Mouse (Mus musculus) midbrain, postnatal 0 days (tissue): ENCODE results near the gene Setd4. TPM values are rescaled to one million over a fixed set of nuclear protein-coding genes. Genes with fewer than 3 reads are reported as not detected.

Experiments used
- ATAC-seq: fragments of 200-750 bp; cut with Nextera tagmentation; 2 replicates; pipeline ENCODE4 v1.8.0; 2017; ENCODE audit warnings: moderate number of reproducible peaks, mild to moderate bottlenecking, moderate TSS enrichment, moderate library complexity; ENCODE audit not compliant: low FRiP score
- DNase-seq: peaks from one replicate; pipeline ENCODE4 v3.0.0-alpha.2; 2015; ENCODE audit warnings: low spot score
- H3K27ac ChIP-seq: fragments of 300-500 bp; sonication (generic); 2 replicates; pipeline ENCODE4 v1.5.1; 2014; ENCODE audit warnings: low read depth, mild to moderate bottlenecking, low read length, mixed read lengths
- H3K27me3 ChIP-seq: fragments of 300-500 bp; sonication (generic); 2 replicates; pipeline ENCODE4 v1.6.1; 2014; ENCODE audit warnings: low read length, control low read depth, mixed read lengths; ENCODE audit not compliant: insufficient read depth
- H3K36me3 ChIP-seq: fragments of 300-500 bp; sonication (generic); 2 replicates; pipeline ENCODE4 v1.6.1; 2014; ENCODE audit warnings: low read length, control low read depth, mixed read lengths; ENCODE audit not compliant: insufficient read depth
- H3K4me1 ChIP-seq: fragments of 300-500 bp; sonication (generic); 2 replicates; pipeline ENCODE4 v1.6.1; 2014; ENCODE audit warnings: mild to moderate bottlenecking, control low read depth, antibody characterized with exemption, low read length, mixed read lengths; ENCODE audit not compliant: insufficient read depth
- H3K4me2 ChIP-seq: fragments of 300-500 bp; sonication (generic); 2 replicates; pipeline ENCODE4 v1.6.1; 2014; ENCODE audit warnings: low read depth, mild to moderate bottlenecking, low read length, mixed read lengths; ENCODE audit not compliant: poor library complexity, severe bottlenecking
- H3K4me3 ChIP-seq: fragments of 300-500 bp; sonication (generic); 2 replicates; pipeline ENCODE4 v1.5.1; 2014; ENCODE audit warnings: low read depth, mild to moderate bottlenecking, low read length, moderate library complexity
- H3K9ac ChIP-seq: fragments of 300-500 bp; sonication (generic); replicated peaks from 2 replicates; pipeline ENCODE4 v1.6.1; 2014; ENCODE audit warnings: mild to moderate bottlenecking, low read length, moderate library complexity, mixed read lengths; ENCODE audit not compliant: poor library complexity, severe bottlenecking
- H3K9me3 ChIP-seq: fragments of 300-500 bp; sonication (generic); 2 replicates; pipeline ENCODE4 v1.6.1; 2016; ENCODE audit warnings: low read length, control low read depth
- CTCF ChIP-seq: IDR thresholded peaks from 2 replicates; pipeline ENCODE4 v1.5.1; 2016; ENCODE audit warnings: antibody characterized with exemption, mild to moderate bottlenecking
- WGBS: fragments of 180-500 bp; shearing (Covaris S2); extraction: QIAGEN DNeasy Blood & Tissue Kit; methylation state at CpG from one replicate; pipeline ENCODE4 v1.1.7; 2014; 5-methylcytosine and 5-hydroxymethylcytosine counted together
- polyA plus RNA-seq: library from polyadenylated mRNA; unstranded; fragments of >200 nt; fragmentation: Nextera tagmentation; extraction: Ambion mirVana; gene quantifications from 2 replicates; pipeline ENCODE4 v1.2.1, GENCODE M21; 2015
- total RNA-seq: library from RNA; depleted of rRNA; stranded (reverse); fragments of >200 nt; gene quantifications from 2 replicates; pipeline ENCODE4 v1.2.3, GENCODE M21; 2014; rRNA removed

Setd4 gene
- total and polyA plus RNA-seq, 2 experiments from 2014 or later, result 14.9 to 20.3 TPM

DNA sequence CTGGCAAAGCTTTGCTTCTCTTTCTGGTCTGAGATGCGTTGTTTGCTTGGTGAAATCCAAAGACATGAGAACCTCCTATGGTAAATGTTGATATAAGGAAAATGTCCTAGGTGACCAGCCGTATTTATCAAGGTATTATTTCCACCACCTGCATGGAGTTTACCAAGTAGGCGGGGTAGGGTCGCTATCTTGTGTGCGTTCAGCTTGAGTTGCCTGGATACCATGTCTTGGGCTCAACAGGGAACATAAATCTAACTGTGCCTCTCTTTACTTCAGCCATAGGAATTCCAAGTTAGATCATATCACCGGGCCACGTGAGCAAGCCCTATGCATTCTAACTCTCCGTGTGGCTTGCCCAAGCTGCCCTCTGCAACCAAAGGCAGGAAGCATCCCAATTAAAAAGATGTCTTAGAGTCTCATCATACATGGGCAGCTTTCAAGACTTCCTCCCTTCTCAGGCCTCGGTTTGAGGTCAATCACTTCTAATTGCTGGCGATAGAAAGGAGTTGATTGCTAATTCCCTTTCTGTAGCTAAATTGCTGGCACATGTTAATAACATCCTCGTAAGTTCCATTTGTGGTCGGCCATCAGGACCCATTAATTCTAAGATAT, 57.4 kb downstream of the Setd4 start:
- ATAC-seq (no peak), DNase-seq (no peak)
- no peak overlapping the region for H3K4me2 ChIP-seq
- TF ChIP-seq CTCF, result no peak
- H3K4me1 ChIP-seq, result no peaks in the 10 kb centered on the region
- H3K27me3 ChIP-seq, result no peaks in the 10 kb centered on the region
- no peaks in the 10 kb centered on the region for H3K36me3 ChIP-seq
- WGBS, result 81% methylated on average over 12 of the region's 12 CpGs
- no peak overlapping the region for H3K27ac ChIP-seq
- H3K4me3 ChIP-seq, result no peak overlapping the region
- H3K9me3 ChIP-seq, result no peaks in the 10 kb centered on the region
- no peak overlapping the region for H3K9ac ChIP-seq

DNA sequence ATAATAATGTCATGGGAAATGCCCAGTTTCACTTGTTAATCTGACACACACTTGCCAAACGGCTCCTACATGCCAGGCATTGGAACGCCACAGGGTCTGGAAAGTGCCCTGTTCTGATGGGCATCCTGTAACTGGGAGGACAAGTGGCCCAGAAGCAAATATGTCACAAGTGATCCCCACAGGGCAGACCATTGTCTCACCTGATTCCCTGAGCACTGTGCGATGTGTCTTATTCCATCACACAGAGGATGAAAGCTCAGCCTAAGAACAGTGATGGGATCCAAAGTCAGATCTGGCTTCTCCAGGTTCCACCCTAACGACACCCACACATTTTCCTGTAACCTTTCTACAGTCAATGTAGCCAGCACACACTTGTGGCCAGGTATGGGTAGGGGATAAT, 58.9 kb downstream of the Setd4 start:
- H3K36me3 ChIP-seq, result no peaks in the 10 kb centered on the region
- no peak overlapping the region for H3K27ac ChIP-seq
- TF ChIP-seq CTCF, result no peak
- no peak overlapping the region for H3K4me3 ChIP-seq
- DNase-seq, result no peak
- WGBS, result 90% methylated on average over 4 of the region's 4 CpGs
- no peak overlapping the region for H3K9ac ChIP-seq
- H3K4me2 ChIP-seq, result no peak overlapping the region
- no peaks in the 10 kb centered on the region for H3K9me3 ChIP-seq
- H3K27me3 ChIP-seq, result no peaks in the 10 kb centered on the region
- ATAC-seq, result no peak
- H3K4me1 ChIP-seq, result no peaks in the 10 kb centered on the region

DNA sequence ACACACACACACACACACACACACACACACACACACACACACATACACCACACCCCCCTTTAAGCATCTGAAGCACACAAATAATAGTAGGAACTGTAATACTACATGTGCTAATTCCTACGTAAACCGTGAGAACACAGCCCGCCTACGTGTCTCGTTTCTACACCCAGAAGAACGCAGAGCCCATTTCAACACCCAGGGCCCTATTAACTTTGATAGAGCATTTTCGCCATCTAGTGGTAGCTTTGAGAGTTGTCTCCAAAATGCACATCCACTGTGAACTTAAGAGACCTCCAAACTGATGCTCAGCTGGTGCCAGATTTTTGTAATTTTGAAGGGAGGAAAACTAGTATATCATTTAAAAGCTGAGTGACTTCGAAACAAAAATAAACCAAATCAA, 60.2 kb downstream of the Setd4 start:
- no peak overlapping the region for H3K4me2 ChIP-seq
- peak; percentile 92 for TF ChIP-seq CTCF

DNA sequence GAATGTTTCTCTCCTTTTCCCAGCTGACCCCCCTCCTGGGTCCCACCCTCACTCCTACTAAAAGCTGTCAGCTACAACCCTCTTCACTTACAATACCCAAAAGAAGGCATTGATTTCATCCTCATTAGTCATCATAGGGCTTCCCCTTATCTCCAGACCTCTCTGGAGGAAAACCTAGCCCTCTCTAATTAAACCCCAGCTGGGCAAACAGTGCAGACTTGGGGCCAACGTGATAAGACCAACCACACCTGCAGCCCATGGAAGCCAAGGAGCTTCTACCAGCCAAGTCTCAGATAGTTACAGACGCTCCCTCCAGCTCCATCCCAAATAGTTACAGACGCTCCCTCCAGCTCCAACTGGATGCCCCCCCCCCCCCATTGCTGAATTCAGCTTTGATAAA, 64.0 kb downstream of the Setd4 start:
- Histone ChIP-seq H3K4me1 (no peaks in the 10 kb centered on the region), H3K4me2 (no peak overlapping the region), H3K27ac (no peak overlapping the region), H3K36me3 (no peaks in the 10 kb centered on the region), H3K9me3 (no peaks in the 10 kb centered on the region), H3K9ac (no peak overlapping the region), H3K4me3 (no peak overlapping the region), H3K27me3 (no peaks in the 10 kb centered on the region)
- no peak for ATAC-seq
- DNase-seq, result no peak
- TF ChIP-seq CTCF, result no peak
- 76% methylated on average over 3 of the region's 3 CpGs for WGBS

More for the DNA sequence above, 60.2 kb downstream of the Setd4 start:
- no peak overlapping the region for H3K27ac ChIP-seq
- H3K9ac ChIP-seq, result no peak overlapping the region
- no peaks in the 10 kb centered on the region for H3K27me3 ChIP-seq
- H3K36me3 ChIP-seq, result no peaks in the 10 kb centered on the region
- WGBS, result under 1% methylated on average over 8 of the region's 8 CpGs
- H3K4me3 ChIP-seq, result no peak overlapping the region
- DNase-seq (peak; percentile 94), ATAC-seq (peak; percentile 31; the same call in 1 of the 2 replicates)
- no peaks in the 10 kb centered on the region for H3K4me1 ChIP-seq
- no peaks in the 10 kb centered on the region for H3K9me3 ChIP-seq

DNA sequence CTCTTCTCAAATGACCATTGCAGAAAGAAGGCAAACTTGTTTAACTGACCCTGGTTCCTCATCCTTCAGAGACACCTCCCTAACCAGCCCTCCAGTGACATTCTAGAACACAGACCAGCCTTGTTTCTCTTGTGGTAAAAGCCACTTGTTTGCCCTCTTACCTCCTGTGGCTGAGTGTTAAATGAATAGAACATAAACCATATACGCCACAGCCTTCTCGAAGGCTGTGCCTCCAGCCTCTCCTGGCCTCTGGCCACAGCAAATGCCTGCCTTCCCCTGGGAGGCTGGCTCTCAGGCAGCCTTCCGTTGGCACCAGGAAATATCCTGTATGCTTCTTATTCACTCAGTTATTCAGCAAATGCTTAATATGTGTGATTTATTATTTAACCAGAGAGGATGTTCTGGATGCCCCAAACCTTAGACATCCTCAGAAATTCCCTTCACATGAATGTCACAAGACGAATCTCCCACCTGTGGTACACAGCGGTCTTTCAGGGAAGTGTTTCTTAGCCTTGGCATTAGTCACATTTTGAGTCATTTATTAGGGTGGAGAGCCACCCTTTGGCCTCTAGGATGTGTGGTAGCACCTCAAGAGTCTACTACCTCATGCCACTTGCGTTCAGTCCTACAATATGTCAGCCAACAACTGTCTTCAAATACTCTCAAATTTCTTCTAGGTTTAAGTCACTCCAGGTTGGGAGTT, 68.6 kb downstream of the Setd4 start:
- Histone ChIP-seq H3K4me3 (no peak overlapping the region), H3K9me3 (no peaks in the 10 kb centered on the region), H3K4me2 (no peak overlapping the region), H3K36me3 (no peaks in the 10 kb centered on the region), H3K4me1 (no peaks in the 10 kb centered on the region), H3K27ac (no peak overlapping the region), H3K9ac (no peak overlapping the region), H3K27me3 (no peaks in the 10 kb centered on the region)
- ATAC-seq (no peak), DNase-seq (no peak)
- no peak for TF ChIP-seq CTCF
- 84% methylated on average over 6 of the region's 6 CpGs for WGBS

Other genes starting within 250 kb of the Setd4 start
- 76.2 and 103 TPM in 2 replicates for gene Cbr1, start 1.8 kb upstream of the Setd4 start, total RNA-seq
- gene Cbr1, start 1.8 kb upstream of the Setd4 start, polyA plus RNA-seq, result 111 and 118 TPM in 2 replicates
- not detected in 2 replicates for gene Gm5678, start 24.0 kb upstream of the Setd4 start, total RNA-seq
- not detected in 2 replicates for gene Gm5678, start 24.0 kb upstream of the Setd4 start, polyA plus RNA-seq
- gene Cbr3, start 79.2 kb upstream of the Setd4 start, total RNA-seq, result 4.0 and 7.4 TPM in 2 replicates
- gene Cbr3, start 79.2 kb upstream of the Setd4 start, polyA plus RNA-seq, result 3.6 and 5.0 TPM in 2 replicates
- gene Dop1b, start 107.8 kb upstream of the Setd4 start, total RNA-seq, result 67.6 and 102 TPM in 2 replicates
- 26.1 and 27.8 TPM in 2 replicates for gene Dop1b, start 107.8 kb upstream of the Setd4 start, polyA plus RNA-seq
- gene Morc3, start 228.1 kb upstream of the Setd4 start, total RNA-seq, result 24.4 and 50.2 TPM in 2 replicates
- 21.7 and 31.8 TPM in 2 replicates for gene Morc3, start 228.1 kb upstream of the Setd4 start, polyA plus RNA-seq